Mouse (Mus musculus) WW6 (cell line): ENCODE measurements around the gene Tbck.

ENCODE experiments used
- DNase-seq: peaks from one replicate; pipeline ENCODE4 v3.0.0-alpha.2; 2013; ENCODE audit warnings: low read depth, low spot score

Gene Tbck

DNA sequence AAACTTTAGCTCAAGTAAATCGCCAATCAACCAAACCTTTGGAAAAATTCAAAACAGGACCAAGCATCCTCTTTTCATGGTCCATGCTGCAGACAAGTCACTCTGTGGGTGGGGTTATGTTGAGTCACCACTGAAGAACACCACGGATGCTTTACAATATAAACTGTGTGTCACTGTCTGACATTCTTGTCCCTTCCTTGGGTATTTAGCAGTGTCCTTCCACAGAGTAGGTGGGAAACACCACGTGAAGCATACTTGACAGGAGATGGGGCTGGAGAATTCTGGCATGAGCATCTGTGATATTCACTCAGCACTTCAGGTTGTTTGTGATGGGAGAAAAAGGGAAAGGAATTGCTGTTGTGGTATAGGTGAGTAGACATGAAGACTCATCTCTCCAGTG, 183.0 kb downstream of the Tbck start:
- DNase-seq = no peak

DNA sequence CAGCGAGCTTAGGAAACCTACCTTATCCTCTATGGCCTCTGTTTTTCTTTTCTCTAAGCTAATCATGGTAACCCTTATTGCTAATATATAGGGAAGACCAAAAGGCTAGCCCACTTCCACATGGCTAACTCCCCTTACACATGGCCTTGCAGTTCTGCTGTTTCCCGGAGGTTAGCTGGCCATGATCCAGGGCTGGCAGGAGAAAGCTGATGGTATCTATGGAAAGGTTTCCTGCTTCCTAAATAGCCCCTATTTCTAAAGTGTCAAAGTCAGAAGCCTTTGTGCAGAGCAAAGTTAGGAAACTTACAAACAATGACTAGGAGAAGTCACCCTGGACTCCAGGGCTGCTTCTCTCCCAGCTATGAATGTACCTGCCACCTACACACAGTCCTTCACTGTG, 184.9 kb downstream of the Tbck start:
- DNase-seq = no peak

DNA sequence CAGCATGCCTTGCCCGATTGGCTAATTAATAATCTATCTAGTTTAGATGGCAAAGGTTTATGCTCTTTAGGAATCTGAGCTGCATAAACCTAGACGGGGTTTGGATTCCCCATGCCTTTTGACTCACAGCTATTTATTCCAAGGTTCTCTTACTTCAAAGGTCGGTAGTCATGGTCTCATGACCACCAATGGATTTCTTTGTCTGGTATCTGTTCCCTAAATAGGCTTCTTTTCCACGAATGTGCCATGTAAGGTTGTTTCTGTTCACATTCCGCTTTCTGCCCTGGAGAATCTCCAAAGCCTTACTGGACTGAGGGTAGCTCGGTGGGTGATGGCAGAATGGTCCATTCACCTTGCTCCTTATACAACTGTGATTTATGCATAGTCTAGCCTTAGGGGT, 186.1 kb downstream of the Tbck start:
- DNase-seq = no peak

DNA sequence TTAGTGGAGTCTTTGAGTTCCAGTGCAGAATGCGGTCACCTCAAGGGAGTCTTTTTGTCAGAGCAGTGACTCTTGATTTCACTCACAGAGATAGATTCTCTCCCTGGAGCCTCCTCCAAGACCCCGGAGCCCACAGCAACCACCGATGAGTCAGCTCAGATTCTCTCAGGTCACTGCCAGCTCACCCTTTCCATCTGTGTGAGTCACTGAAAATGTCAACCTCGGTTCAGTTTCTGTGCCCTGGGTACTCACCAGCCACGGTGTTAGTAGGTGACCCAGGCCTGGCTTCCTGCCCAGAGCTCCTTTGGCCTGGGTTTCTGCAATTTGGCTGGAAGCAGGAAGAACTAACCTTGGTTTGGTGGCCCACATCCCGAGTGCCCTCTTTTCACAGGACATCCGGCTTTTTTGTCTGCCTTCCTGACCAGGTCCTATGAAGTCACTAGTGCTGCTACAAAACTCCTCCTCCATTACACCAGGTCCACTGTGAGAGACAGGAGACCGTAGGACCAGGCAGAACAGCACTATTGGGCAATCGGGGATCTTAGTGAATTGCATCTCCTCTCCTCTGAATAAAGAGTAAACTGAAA, 187.5 kb downstream of the Tbck start:
- no peak for DNase-seq

DNA sequence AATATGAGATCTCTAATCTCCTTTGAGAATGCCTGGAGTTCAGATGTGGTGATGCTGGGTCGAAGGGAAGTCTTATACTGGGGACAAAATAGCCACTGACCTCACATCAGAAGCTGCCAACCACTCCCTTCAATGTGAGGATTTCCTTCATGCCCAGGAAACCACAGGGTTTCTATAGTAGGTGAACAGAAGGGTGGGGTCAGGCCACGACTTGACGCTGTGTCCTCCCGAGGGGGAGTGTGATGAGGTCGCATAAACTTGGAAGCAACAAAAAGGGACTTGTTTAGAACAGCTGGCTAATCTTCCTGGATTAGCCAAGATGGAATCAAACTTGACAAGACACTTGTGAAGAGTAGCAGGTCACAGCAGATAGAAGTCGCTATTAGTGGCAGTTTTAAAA, 189.3 kb downstream of the Tbck start:
- DNase-seq = no peak

DNA sequence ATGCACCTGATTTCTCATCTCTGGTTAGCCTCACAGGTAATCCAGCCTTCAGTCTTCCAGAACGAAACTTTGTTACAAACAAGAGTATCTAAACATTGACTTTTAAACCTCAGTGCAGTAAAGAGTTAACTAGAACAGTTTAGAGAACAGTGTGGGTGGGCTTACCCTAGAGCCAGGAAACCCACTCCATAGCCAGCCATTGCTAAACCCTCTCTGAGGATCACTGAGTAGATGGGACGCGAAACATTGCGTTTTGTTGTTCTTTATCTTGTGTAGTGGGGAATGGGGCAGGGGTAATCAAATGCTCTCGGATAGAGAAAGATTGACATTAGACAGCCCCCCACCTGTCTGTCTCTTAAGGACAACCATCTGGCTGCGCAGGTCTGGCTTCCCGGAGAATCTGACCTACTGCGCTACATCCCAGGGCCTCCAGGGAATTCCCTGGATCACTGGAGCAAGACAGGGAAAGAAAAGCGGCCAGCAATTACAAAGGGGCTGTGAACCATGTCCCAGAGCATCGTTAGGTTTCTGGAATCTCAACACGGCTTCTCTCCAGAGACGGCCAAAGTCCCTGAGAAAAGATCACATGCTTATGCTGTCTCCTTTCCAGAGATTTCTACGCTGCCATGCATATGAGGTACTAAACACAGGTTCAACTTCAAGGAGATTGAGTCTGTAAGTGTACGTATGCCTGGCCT, 192.2 kb downstream of the Tbck start:
- no peak for DNase-seq

DNA sequence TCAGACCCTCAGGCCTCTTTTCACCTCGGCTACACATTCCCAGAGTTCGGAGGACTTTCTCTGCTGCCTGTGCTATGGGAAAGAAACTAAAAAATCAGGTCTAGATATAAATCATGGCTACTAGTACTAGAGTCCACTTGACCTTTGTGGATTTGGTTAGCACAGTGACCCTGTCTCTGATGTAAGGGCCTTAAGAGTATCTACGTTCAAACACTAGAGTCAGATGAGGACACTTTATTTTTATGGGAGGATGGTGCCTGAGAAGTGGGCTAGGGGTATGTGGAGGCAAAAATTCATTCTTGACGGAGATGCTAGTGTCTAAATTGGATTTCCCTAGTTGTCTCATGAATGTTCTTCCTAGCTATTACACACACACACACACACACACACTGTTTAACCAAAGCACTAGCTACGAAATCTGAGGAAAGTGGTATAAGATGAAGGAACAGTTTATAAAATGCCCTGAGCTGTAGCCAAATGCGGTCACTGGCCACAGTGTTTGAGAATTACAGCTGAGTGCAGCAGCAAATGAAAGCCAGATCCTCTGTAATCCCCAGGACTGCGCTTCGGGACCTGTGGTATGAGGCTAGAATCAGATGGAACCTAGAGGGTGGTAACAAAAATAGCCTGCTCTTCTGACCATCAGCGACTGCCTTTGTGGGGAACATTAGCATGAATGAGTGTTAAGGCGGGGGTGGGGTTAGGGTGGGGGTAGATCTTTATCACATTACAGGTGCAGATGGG, 193.2 kb downstream of the Tbck start:
- no peak for DNase-seq

DNA sequence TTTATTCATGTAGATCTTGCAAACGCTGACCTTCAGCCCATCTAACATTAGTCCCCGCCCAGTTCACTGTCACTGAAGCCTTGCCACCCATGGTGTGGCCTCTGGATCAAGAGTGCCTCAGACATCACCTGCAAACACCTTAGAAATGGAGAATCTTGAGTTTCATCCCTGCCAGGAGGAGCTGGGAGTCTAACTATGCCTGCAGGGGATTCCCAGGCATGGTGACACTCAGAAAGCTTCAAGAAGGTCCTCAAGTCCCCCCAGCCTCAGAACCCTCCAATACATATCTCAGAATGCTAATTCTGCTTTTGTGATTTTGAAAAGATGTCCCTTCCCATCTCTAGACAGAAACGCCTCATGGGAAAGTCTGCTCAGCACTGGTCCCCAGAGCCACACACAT, 196.4 kb downstream of the Tbck start:
- no peak for DNase-seq

DNA sequence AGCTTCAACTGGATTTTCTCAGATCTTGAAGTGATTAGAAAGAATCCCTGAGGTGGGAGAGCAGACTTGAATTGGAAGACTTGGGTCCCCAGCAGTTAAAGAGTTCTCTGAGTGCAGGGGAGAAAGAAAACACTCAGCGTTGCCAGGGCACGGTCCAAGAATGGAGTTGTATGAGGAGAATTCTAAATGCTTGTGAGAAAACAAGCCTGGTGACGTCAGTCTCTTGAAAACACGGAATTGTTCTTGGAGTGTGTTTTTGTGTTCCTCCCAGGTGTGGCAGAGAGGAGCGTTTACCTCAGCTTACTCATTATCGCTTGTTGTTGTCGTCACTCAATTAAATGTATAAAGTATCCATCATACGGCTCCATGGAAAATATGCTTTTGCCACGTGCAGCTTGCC, 196.9 kb downstream of the Tbck start:
- DNase-seq = no peak

DNA sequence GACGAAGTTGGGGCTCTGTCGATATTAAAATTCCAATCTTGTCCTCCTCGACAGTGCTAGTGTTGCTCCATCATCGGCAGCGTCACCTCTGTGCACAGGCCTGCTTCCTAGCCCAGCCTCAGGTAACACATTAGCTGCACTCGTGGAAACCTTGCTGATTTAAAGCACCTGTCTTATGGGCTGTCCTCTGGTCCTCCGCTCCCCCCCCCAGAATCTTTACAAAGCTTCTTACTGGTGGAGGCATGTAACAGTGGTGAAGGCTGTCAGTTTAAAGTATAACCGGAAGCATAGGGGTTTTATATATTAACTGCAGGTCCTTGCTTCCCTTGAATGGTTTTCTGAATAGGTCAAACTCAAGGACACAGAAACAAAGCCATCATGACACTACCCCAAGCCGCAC, 199.3 kb downstream of the Tbck start:
- no peak for DNase-seq

DNA sequence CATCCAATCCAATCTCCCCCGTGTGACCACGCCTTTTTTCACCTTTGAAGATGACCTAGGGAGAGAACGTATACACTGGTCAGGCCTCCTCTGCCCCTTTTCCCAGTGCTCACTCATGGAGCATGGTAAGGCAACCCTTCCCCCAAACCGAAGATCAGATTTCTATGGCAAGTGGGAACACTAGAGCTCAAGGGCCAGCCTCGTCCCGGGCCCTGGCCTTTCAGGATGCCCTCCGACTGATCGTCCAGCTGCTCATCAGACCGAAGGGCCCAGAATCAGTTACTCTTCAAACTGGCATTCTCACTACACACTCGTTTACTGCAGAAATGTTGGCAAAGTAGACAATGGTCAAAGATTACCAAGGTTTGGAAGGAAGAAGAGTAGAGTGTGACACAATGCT, 200.5 kb downstream of the Tbck start:
- DNase-seq = no peak

DNA sequence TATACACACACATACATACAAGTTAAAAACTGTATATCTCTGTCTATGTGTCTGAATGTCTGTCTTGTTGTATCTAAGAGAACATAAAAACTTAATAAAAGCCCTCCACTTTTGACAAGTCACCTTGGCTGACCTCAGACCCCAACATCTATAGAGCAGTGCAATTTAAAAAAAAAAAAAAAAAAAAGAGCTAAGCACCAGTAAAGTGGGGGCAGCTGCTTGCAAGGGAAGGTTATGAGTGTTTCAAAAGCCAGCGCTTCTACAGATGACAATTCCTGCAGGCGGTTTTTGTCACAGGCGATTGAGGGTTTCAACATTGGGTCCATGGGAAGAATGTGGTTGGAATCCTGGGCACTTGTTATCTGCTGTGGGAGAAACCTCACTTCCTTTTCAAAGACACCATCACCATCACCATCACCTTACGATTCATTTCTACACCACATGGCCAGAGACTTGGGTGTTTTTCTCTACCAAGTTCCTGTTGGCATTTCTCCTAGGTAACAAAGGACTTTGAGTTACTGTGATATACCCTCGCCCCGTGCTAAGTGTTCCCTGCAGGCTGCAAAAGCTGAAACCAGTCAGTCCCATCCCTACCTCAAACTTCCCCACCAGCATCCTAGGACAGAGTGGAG, 202.6 kb downstream of the Tbck start:
- DNase-seq = no peak

DNA sequence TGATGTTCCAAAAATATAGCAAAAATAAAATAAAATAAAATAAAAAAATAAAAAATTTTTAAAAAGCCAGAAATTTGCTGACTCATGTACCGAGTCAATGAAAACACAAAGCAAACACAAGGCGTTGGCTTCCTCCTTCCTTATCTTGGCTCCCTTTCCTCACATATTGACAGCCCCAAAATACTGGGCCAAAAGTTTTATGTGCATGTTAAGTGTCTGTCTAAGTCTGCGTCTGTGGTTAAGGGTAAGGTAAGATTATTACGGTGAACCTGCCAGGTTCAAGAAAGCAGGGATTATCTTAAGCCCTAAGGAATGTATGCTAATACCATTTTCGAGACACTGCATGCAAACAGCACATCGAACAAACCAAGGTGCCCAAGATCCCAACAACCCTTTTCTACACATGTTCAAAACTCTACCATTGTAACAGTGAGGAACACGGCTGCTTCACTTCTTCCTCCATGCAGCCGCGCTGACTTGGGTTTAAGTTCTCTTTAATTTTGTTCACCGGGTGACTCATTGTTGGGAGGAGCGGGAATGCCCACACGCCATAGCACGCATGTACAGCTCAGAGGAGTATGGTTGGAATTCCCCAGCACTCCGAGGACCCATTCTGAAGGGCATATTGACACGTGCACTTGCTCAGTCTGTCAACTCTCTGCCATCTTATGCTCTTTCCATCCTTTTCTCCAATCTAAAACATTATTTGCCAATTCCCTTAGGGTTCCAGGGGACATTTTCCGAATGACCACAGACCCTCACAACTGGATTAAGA, 203.3 kb downstream of the Tbck start:
- no peak for DNase-seq
